Mouse (Mus musculus) large intestine, adult 2 months (tissue): Measurements from ENCODE around the gene Tmem156. TPM values are rescaled to one million over a fixed set of nuclear protein-coding genes. Genes with fewer than 3 reads are reported as not detected.

Source experiments
- DNase-seq: peaks from one replicate; pipeline ENCODE4 v3.0.0-alpha.2; 2012; ENCODE audit warnings: low read depth, low spot score
- WGBS: fragments of 180-500 bp; shearing (Covaris S2); methylation state at CpG from one replicate; pipeline ENCODE4 v1.1.7; 2018; 5-methylcytosine and 5-hydroxymethylcytosine counted together
- polyA plus RNA-seq: library from polyadenylated mRNA; depleted of rRNA; stranded (reverse); fragments of >200 nt; gene quantifications from 2 replicates; pipeline ENCODE4 v1.2.3, GENCODE M21; 2012

Tmem156 gene
- polyA plus RNA-seq, 1 experiment = 0.62 TPM

GRCm38 (mm10) chr5:65059806-65060205 is 32.1 kb downstream of the Tmem156 start:
- 86% methylated on average over 2 of the region's 2 CpGs for WGBS
- DNase-seq = no peak

- WGBS = 96% methylated on average over 6 of the region's 6 CpGs
- no peak for DNase-seq
Observed at GRCm38 (mm10) chr5:65057596-65057995, 34.3 kb downstream of the Tmem156 start.

- no peak for DNase-seq
- 86% methylated on average over 3 of the region's 3 CpGs for WGBS
Observed at GRCm38 (mm10) chr5:65051513-65051912, 40.4 kb downstream of the Tmem156 start.

GRCm38 (mm10) chr5:65049880-65050279 is 42.1 kb downstream of the Tmem156 start:
- DNase-seq = no peak
- 75% methylated on average over 5 of the region's 5 CpGs for WGBS

- no peak for DNase-seq
- WGBS = 62% methylated on average over 12 of the region's 12 CpGs
Observed at GRCm38 (mm10) chr5:65047285-65047855, 44.6 kb downstream of the Tmem156 start.

GRCm38 (mm10) chr5:65046442-65047284 is 45.3 kb downstream of the Tmem156 start:
- DNase-seq = no peak
- 53% methylated on average over 12 of the region's 12 CpGs for WGBS

- no peak for DNase-seq
- 84% methylated on average over 6 of the region's 6 CpGs for whole genome bisulfite sequencing
Observed at GRCm38 (mm10) chr5:65045642-65046370, 46.1 kb downstream of the Tmem156 start.

- WGBS = 69% methylated on average over 11 of the region's 11 CpGs
Observed at GRCm38 (mm10) chr5:65043407-65043895, 48.5 kb downstream of the Tmem156 start.

GRCm38 (mm10) chr5:65040463-65040862 is 51.5 kb downstream of the Tmem156 start:
- 81% methylated on average over 5 of the region's 5 CpGs for WGBS
- no peak for DNase-seq

More at GRCm38 (mm10) chr5:65043407-65043895, 48.5 kb downstream of the Tmem156 start:
- no peak for DNase-seq

- WGBS = 75% methylated on average over 11 of the region's 11 CpGs
- no peak for DNase-seq
Observed at GRCm38 (mm10) chr5:65038811-65039571, 52.9 kb downstream of the Tmem156 start.

- 64% methylated on average over 9 of the region's 9 CpGs for WGBS
- DNase-seq = no peak
Observed at GRCm38 (mm10) chr5:65038305-65038704, 53.6 kb downstream of the Tmem156 start.

GRCm38 (mm10) chr5:65036597-65036996 is 55.3 kb downstream of the Tmem156 start:
- no peak for DNase-seq
- WGBS = 88% methylated on average over 13 of the region's 13 CpGs

GRCm38 (mm10) chr5:65028019-65028418 is 63.9 kb downstream of the Tmem156 start:
- WGBS = 85% methylated on average over 9 of the region's 9 CpGs
- DNase-seq = no peak

GRCm38 (mm10) chr5:65026776-65027175 is 65.2 kb downstream of the Tmem156 start:
- DNase-seq = no peak
- WGBS = 73% methylated on average over 9 of the region's 9 CpGs

- DNase-seq = no peak
- 19% methylated on average over 6 of the region's 6 CpGs for WGBS
Observed at GRCm38 (mm10) chr5:65025916-65026315, 66.0 kb downstream of the Tmem156 start.

- WGBS = 83% methylated on average over 2 of the region's 2 CpGs
- DNase-seq = no peak
Observed at GRCm38 (mm10) chr5:65024641-65025040, 67.3 kb downstream of the Tmem156 start.

- WGBS = 97% methylated on average over 4 of the region's 4 CpGs
- DNase-seq = no peak
Observed at GRCm38 (mm10) chr5:65022006-65022405, 69.9 kb downstream of the Tmem156 start.

GRCm38 (mm10) chr5:65019823-65020222 is 72.1 kb downstream of the Tmem156 start:
- WGBS = 22% methylated on average over 7 of the region's 7 CpGs

GRCm38 (mm10) chr5:65019109-65019508 is 72.8 kb downstream of the Tmem156 start:
- 77% methylated on average over 8 of the region's 8 CpGs for WGBS
- DNase-seq = no peak

More at GRCm38 (mm10) chr5:65019823-65020222, 72.1 kb downstream of the Tmem156 start:
- DNase-seq = no peak
